Mouse (Mus musculus): ENCODE results near the gene Pogk. TPM values are rescaled to one million over a fixed set of nuclear protein-coding genes. Genes with fewer than 3 reads are reported as not detected.

Pogk gene
- total RNA-seq (2014; fragmentation: Nextera tagmentation) (not detected in 2 replicates), total RNA-seq (2017) (0.12 and 0.22 TPM in 2 replicates), polyA plus RNA-seq (2012) (not detected in 2 replicates)

- DNase-seq (ENCODE audit: low spot score) (no peak), ATAC-seq (ENCODE audit: extremely low read depth, insufficient number of reproducible peaks, low FRiP score, poor library complexity, severe bottlenecking) (no peak)
- H3K4me3 ChIP-seq (ENCODE audit: low read depth, low read length), result no peak within 1 kb of the TSS; the same call in 1 of the 2 replicates
Observed at GRCm38 (mm10) chr1:166409701-166410220, at the start of gene Pogk. TSS of gene Pogk (minus strand) at chr1:166409863.

DNA sequence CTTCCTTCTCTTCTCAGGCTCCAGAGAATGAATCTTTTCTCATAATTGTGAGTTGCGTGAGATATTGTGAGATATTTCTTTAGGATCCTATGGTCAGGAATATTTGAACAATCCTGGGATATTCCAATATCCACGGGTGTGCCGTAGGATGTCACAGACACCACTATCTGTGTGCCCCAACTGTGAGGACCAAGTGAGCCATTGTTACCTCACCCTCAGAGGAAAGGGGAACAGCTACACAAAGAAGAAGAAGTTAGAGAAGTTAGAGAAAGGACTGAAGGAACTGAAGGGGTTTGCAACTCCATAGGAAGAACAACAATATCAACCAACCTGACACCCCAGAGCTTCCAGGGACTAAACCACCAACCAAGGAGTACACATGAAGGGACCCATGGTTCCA is 32.3 kb upstream of the Pogk start:
- TF ChIP-seq TAL1 (conservative IDR thresholded peaks at IDR 0.05; ENCODE audit: low read depth, low read length), result no peak
- no peak for TF ChIP-seq GATA2 (IDR thresholded peaks at IDR 0.05; ENCODE audit: borderline replicate concordance, low read depth, low read length)
- no peak for TF ChIP-seq CTCF (IDR thresholded peaks at IDR 0.05; ENCODE audit: low read depth, low read length)
- no peak for TF ChIP-seq POLR2AphosphoS5 (IDR thresholded peaks at IDR 0.05; ENCODE audit: insufficient replicate concordance, low read depth, low read length)
- TF ChIP-seq GATA1 (IDR thresholded peaks at IDR 0.05; ENCODE audit: borderline replicate concordance, low read length), result no peak
- DNase-seq (ENCODE audit: low spot score) (no peak), ATAC-seq (ENCODE audit: extremely low read depth, insufficient number of reproducible peaks, low FRiP score, poor library complexity, severe bottlenecking) (no peak)
- H3K9me3 ChIP-seq (replicated peaks), result no peaks in the 10 kb centered on the region
- H3K27me3 ChIP-seq (ENCODE audit: insufficient read depth, low read length), result no peaks in the 10 kb centered on the region
- no peak overlapping the region for H3K4me3 ChIP-seq (ENCODE audit: low read depth, low read length)
- H3K36me3 ChIP-seq (replicated peaks), result no peaks in the 10 kb centered on the region
- H3K4me1 ChIP-seq (ENCODE audit: insufficient read depth, low read depth, low read length), result no peaks in the 10 kb centered on the region

More at GRCm38 (mm10) chr1:166409701-166410220, at the start of gene Pogk:
- H3K36me3 ChIP-seq (replicated peaks), result no peaks in the 10 kb centered on the region
- no peak for TF ChIP-seq GATA2 (IDR thresholded peaks at IDR 0.05; ENCODE audit: borderline replicate concordance, low read depth, low read length)
- no peaks in the 10 kb centered on the region for H3K4me1 ChIP-seq (ENCODE audit: insufficient read depth, low read depth, low read length)
- H3K27me3 ChIP-seq (ENCODE audit: insufficient read depth, low read length), result no peaks in the 10 kb centered on the region
- H3K9me3 ChIP-seq (replicated peaks), result peaks cover 21% of the 10 kb centered on the region

GRCm38 (mm10) chr1:166439426-166439825 is 29.8 kb upstream of the Pogk start:
- Histone ChIP-seq H3K4me1 (ENCODE audit: insufficient read depth, low read depth, low read length) (no peaks in the 10 kb centered on the region), H3K4me3 (ENCODE audit: low read depth, low read length) (no peak overlapping the region), H3K9me3 (replicated peaks) (no peaks in the 10 kb centered on the region), H3K27me3 (ENCODE audit: insufficient read depth, low read length) (no peaks in the 10 kb centered on the region), H3K36me3 (replicated peaks) (no peaks in the 10 kb centered on the region)
- DNase-seq (ENCODE audit: low spot score), result no peak
- no peak for ATAC-seq (ENCODE audit: extremely low read depth, insufficient number of reproducible peaks, low FRiP score, poor library complexity, severe bottlenecking)
- TF ChIP-seq TAL1 (conservative IDR thresholded peaks at IDR 0.05; ENCODE audit: low read depth, low read length), result no peak
- TF ChIP-seq CTCF (IDR thresholded peaks at IDR 0.05; ENCODE audit: low read depth, low read length), result no peak
- TF ChIP-seq POLR2AphosphoS5 (IDR thresholded peaks at IDR 0.05; ENCODE audit: insufficient replicate concordance, low read depth, low read length), result no peak
- no peak for TF ChIP-seq GATA2 (IDR thresholded peaks at IDR 0.05; ENCODE audit: borderline replicate concordance, low read depth, low read length)
- no peak for TF ChIP-seq GATA1 (IDR thresholded peaks at IDR 0.05; ENCODE audit: borderline replicate concordance, low read length)

DNA sequence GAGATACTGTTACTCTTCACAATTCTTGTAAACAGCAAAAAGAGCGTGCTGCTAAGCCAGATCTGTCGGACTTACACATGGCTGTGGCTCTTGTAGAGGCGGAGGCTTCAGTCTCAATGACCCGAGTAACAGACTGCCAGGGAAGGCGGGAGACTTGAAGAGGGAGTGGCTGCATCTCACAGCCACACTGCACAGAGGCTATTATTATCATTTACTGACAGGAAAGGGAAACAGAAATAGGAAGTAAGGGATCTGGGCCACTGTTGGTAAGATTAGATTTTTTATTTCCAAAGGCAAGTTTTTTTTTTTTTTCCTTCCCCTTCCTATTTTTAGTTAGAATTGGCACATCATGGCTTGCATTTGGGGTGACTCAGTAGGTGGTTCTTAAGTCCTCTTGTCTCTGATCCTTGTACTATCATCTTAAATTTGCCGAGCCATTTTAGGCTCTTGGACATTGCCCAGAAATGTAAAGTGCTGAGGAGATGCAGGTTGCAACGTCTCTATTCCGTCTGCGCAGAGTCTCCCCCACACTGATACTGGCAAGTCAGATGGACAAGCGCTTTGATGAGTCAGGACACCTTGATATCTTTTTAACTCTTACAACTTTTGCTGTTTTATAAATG is 20.3 kb upstream of the Pogk start:
- DNase-seq (ENCODE audit: low spot score) (no peak), ATAC-seq (ENCODE audit: extremely low read depth, insufficient number of reproducible peaks, low FRiP score, poor library complexity, severe bottlenecking) (peak; percentile 52)
- H3K4me1 ChIP-seq (ENCODE audit: insufficient read depth, low read depth, low read length), result no peaks in the 10 kb centered on the region
- H3K27me3 ChIP-seq (ENCODE audit: insufficient read depth, low read length), result no peaks in the 10 kb centered on the region
- H3K9me3 ChIP-seq (replicated peaks), result no peaks in the 10 kb centered on the region
- no peak overlapping the region for H3K4me3 ChIP-seq (ENCODE audit: low read depth, low read length)
- H3K36me3 ChIP-seq (replicated peaks), result no peaks in the 10 kb centered on the region
- no peak for TF ChIP-seq GATA1 (IDR thresholded peaks at IDR 0.05; ENCODE audit: borderline replicate concordance, low read length)
- no peak for TF ChIP-seq GATA2 (IDR thresholded peaks at IDR 0.05; ENCODE audit: borderline replicate concordance, low read depth, low read length)
- no peak for TF ChIP-seq CTCF (IDR thresholded peaks at IDR 0.05; ENCODE audit: low read depth, low read length)
- TF ChIP-seq TAL1 (conservative IDR thresholded peaks at IDR 0.05; ENCODE audit: low read depth, low read length), result no peak
- no peak for TF ChIP-seq POLR2AphosphoS5 (IDR thresholded peaks at IDR 0.05; ENCODE audit: insufficient replicate concordance, low read depth, low read length)

- TF ChIP-seq POLR2AphosphoS5 (IDR thresholded peaks at IDR 0.05; ENCODE audit: insufficient replicate concordance, low read depth, low read length) (no peak), CTCF (IDR thresholded peaks at IDR 0.05; ENCODE audit: low read depth, low read length) (no peak), GATA2 (IDR thresholded peaks at IDR 0.05; ENCODE audit: borderline replicate concordance, low read depth, low read length) (no peak), GATA1 (IDR thresholded peaks at IDR 0.05; ENCODE audit: borderline replicate concordance, low read length) (no peak), TAL1 (conservative IDR thresholded peaks at IDR 0.05; ENCODE audit: low read depth, low read length) (no peak)
- DNase-seq (ENCODE audit: low spot score) (no peak), ATAC-seq (ENCODE audit: extremely low read depth, insufficient number of reproducible peaks, low FRiP score, poor library complexity, severe bottlenecking) (peak; percentile 38; the same call in 1 of the 2 replicates)
- Histone ChIP-seq H3K4me3 (ENCODE audit: low read depth, low read length) (no peak overlapping the region), H3K36me3 (replicated peaks) (no peaks in the 10 kb centered on the region), H3K27me3 (ENCODE audit: insufficient read depth, low read length) (no peaks in the 10 kb centered on the region), H3K9me3 (replicated peaks) (no peaks in the 10 kb centered on the region), H3K4me1 (ENCODE audit: insufficient read depth, low read depth, low read length) (no peaks in the 10 kb centered on the region)
Observed at GRCm38 (mm10) chr1:166429053-166429452, 19.4 kb upstream of the Pogk start.

DNA sequence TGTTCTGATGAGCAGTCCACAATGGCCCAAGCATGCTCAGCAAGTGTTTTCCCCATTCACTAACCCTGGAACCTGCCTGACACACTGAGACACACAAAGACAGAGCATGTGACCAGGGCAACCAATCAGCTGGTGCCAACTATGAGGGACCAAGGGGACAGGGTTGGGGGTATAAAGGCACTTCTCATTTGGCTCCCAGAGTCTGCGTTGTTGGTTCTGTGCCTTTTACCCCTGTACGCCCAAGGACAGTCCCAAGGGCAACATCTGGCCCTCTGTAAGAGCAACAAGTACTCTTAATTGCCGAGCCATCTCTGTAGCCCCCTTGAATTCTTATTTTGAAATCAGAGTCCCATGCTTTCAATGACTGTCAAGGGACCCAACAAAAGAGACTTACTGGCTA is 2.6 kb upstream of the Pogk start:
- ATAC-seq (ENCODE audit: extremely low read depth, insufficient number of reproducible peaks, low FRiP score, poor library complexity, severe bottlenecking) (no peak), DNase-seq (ENCODE audit: low spot score) (no peak)

More for the DNA sequence above, 2.6 kb upstream of the Pogk start:
- Histone ChIP-seq H3K4me1 (ENCODE audit: insufficient read depth, low read depth, low read length) (no peaks in the 10 kb centered on the region), H3K27me3 (ENCODE audit: insufficient read depth, low read length) (no peaks in the 10 kb centered on the region), H3K36me3 (replicated peaks) (no peaks in the 10 kb centered on the region), H3K9me3 (replicated peaks) (peaks cover 21% of the 10 kb centered on the region), H3K4me3 (ENCODE audit: low read depth, low read length) (no peak overlapping the region)
- TF ChIP-seq POLR2AphosphoS5 (IDR thresholded peaks at IDR 0.05; ENCODE audit: insufficient replicate concordance, low read depth, low read length), result no peak
- TF ChIP-seq TAL1 (conservative IDR thresholded peaks at IDR 0.05; ENCODE audit: low read depth, low read length), result no peak
- TF ChIP-seq GATA1 (IDR thresholded peaks at IDR 0.05; ENCODE audit: borderline replicate concordance, low read length), result no peak
- TF ChIP-seq CTCF (IDR thresholded peaks at IDR 0.05; ENCODE audit: low read depth, low read length), result no peak
- TF ChIP-seq GATA2 (IDR thresholded peaks at IDR 0.05; ENCODE audit: borderline replicate concordance, low read depth, low read length), result no peak

All from G1E (cell line).